Mouse (Mus musculus) intestine, postnatal 0 days (tissue): ENCODE data around the gene Slc24a3. TPM values are rescaled to one million over a fixed set of nuclear protein-coding genes. Genes with fewer than 3 reads are reported as not detected.

Experiments used
- ATAC-seq: fragments of 200-750 bp; cut with Nextera tagmentation; 2 replicates; pipeline ENCODE4 v1.8.0; 2017; ENCODE audit warnings: mild to moderate bottlenecking, moderate TSS enrichment, moderate library complexity
- H3K27ac ChIP-seq: fragments of 300-500 bp; sonication (generic); 2 replicates; pipeline ENCODE4 v1.5.1; 2014; ENCODE audit warnings: mild to moderate bottlenecking, low read depth, low read length, moderate library complexity
- H3K27me3 ChIP-seq: fragments of 300-500 bp; sonication (generic); replicated peaks from 2 replicates; pipeline ENCODE4 v1.6.1; 2014; ENCODE audit warnings: low read length, mixed read lengths; ENCODE audit not compliant: control insufficient read depth, insufficient read depth
- H3K36me3 ChIP-seq: fragments of 300-500 bp; sonication (generic); 2 replicates; pipeline ENCODE4 v1.6.1; 2014; ENCODE audit warnings: mild to moderate bottlenecking, moderate library complexity; ENCODE audit not compliant: control insufficient read depth, insufficient read depth
- H3K4me1 ChIP-seq: fragments of 300-500 bp; sonication (generic); replicated peaks from 2 replicates; pipeline ENCODE4 v1.6.1; 2014; ENCODE audit warnings: antibody characterized with exemption, low read length, mixed read lengths; ENCODE audit not compliant: control insufficient read depth, insufficient read depth
- H3K4me2 ChIP-seq: fragments of 300-500 bp; sonication (generic); replicated peaks from 2 replicates; pipeline ENCODE4 v1.6.1; 2014; ENCODE audit warnings: low read depth, mild to moderate bottlenecking, moderate library complexity
- H3K4me3 ChIP-seq: fragments of 300-500 bp; sonication (generic); 2 replicates; pipeline ENCODE4 v1.5.1; 2014; ENCODE audit warnings: low read depth, low read length
- H3K9ac ChIP-seq: fragments of 300-500 bp; sonication (generic); 2 replicates; pipeline ENCODE4 v1.6.1; 2014; ENCODE audit warnings: mild to moderate bottlenecking, low read depth, low read length
- H3K9me3 ChIP-seq: fragments of 300-500 bp; sonication (generic); 2 replicates; pipeline ENCODE4 v1.6.1; 2016; ENCODE audit warnings: mixed run types; ENCODE audit not compliant: control insufficient read depth
- CTCF ChIP-seq: sonication (generic); IDR thresholded peaks from 2 replicates; pipeline ENCODE4 v1.5.1; 2016; ENCODE audit warnings: low read depth, mild to moderate bottlenecking, control low read depth, antibody characterized with exemption, moderate library complexity
- WGBS: fragments of 180-500 bp; shearing (Covaris S2); extraction: QIAGEN DNeasy Blood & Tissue Kit; methylation state at CpG from one replicate; pipeline ENCODE4 v1.1.7; 2014; 5-methylcytosine and 5-hydroxymethylcytosine counted together
- polyA plus RNA-seq: library from polyadenylated mRNA; unstranded; fragments of >200 nt; fragmentation: Nextera tagmentation; extraction: Ambion mirVana; gene quantifications from 2 replicates; pipeline ENCODE4 v1.2.1, GENCODE M21; 2015

The Slc24a3 gene
- polyA plus RNA-seq, 1 experiment from 2014 or later, result 6.5 TPM

DNA sequence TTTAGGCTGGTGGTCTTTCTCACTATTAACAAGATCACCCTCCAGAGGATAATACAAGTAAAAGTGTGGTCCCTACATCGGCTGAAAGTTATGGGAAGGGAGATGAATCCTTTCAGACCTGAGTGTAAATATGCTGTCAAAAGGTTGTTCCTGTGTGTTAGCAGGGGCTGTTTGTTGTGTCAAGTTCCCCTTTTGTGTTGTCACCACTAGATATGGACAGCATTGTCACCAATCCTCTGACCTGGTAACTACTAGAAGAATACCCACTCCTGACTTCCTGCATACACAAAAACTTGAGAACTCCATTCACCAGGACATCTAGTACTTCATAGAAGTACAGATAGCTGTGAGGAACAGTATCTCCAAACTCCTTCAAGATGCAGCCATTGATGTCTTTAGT lies 93.0 kb downstream of the Slc24a3 start:
- H3K9ac ChIP-seq, result no peak overlapping the region
- no peaks in the 10 kb centered on the region for H3K4me1 ChIP-seq
- H3K27ac ChIP-seq, result no peak overlapping the region
- WGBS, result 80% methylated on average over 1 of the region's 1 CpGs
- H3K36me3 ChIP-seq, result no peaks in the 10 kb centered on the region
- H3K27me3 ChIP-seq, result no peaks in the 10 kb centered on the region
- TF ChIP-seq CTCF, result no peak
- H3K9me3 ChIP-seq, result no peaks in the 10 kb centered on the region
- no peak for ATAC-seq
- no peak overlapping the region for H3K4me2 ChIP-seq
- H3K4me3 ChIP-seq, result no peak overlapping the region

DNA sequence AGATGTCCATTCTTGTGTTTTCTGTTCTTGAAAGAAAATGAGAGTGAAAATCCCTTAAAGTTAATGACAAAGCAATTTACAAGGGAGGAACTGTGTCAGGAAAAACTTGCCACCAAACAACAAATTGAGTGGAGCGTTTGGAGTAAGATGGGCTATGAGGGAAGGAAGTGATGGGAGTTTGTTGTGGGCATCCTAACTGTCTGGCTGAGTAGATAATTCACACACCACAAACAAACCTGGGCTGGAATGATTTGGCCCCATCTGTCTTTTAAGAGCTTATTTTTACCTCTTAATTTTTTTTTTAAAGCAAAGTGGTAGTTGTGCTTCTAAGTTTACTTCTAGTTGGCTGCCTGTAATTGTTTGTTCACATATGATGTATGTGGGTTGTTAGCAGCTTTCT lies 94.6 kb downstream of the Slc24a3 start:
- Histone ChIP-seq H3K9me3 (no peaks in the 10 kb centered on the region), H3K4me3 (no peak overlapping the region), H3K27ac (no peak overlapping the region), H3K4me2 (no peak overlapping the region), H3K36me3 (no peaks in the 10 kb centered on the region), H3K4me1 (no peaks in the 10 kb centered on the region), H3K27me3 (no peaks in the 10 kb centered on the region), H3K9ac (no peak overlapping the region)
- TF ChIP-seq CTCF, result no peak
- ATAC-seq, result no peak
- 81% methylated on average over 1 of the region's 1 CpGs for WGBS

DNA sequence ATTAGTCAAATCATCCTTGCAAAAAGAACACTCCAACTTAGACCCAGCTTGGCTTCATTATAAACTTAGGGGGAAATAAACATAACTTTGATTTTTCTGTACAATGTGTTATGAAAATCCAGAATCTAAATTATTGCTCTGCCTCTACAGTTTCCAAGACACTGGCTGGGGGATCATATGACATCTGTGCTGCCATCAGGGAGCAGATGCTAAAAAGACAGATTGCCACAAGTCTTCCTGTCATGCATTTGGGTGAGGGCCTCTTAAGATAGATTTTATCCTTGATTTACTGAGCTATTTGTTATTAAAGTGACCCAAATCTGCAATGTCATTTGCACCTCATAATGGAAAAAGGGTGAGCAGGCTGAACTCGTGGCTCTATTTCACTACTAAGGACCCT lies 99.2 kb downstream of the Slc24a3 start:
- Histone ChIP-seq H3K27ac (no peak overlapping the region), H3K27me3 (no peaks in the 10 kb centered on the region), H3K4me3 (no peak overlapping the region), H3K36me3 (no peaks in the 10 kb centered on the region), H3K9me3 (no peaks in the 10 kb centered on the region), H3K4me1 (no peaks in the 10 kb centered on the region), H3K4me2 (no peak overlapping the region), H3K9ac (no peak overlapping the region)
- 53% methylated on average over 1 of the region's 1 CpGs for WGBS
- no peak for TF ChIP-seq CTCF
- no peak for ATAC-seq

DNA sequence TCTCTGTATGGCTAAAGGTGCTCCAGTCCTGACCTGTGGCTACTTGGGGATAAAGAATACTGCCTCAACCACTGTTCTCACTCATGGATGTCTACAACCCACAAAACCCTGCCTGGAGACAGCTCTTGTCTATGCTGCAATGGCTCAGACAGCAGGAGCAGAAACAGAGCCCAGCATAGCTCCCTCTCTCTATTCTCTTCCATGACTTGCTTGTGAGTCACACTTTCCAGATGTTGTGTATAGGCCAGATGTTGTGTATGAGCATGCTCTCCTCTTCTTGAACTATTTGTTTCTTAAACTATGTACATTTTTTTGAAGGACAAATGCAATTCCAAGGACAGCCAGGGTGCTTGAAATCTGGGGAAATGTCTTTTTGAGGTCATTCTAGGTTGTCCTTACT lies 101.4 kb downstream of the Slc24a3 start:
- H3K4me2 ChIP-seq, result no peak overlapping the region
- no peaks in the 10 kb centered on the region for H3K36me3 ChIP-seq
- no peak overlapping the region for H3K27ac ChIP-seq
- no peaks in the 10 kb centered on the region for H3K4me1 ChIP-seq
- ATAC-seq, result no peak
- H3K9ac ChIP-seq, result no peak overlapping the region
- H3K4me3 ChIP-seq, result no peak overlapping the region
- H3K27me3 ChIP-seq, result no peaks in the 10 kb centered on the region
- TF ChIP-seq CTCF, result no peak
- no peaks in the 10 kb centered on the region for H3K9me3 ChIP-seq

DNA sequence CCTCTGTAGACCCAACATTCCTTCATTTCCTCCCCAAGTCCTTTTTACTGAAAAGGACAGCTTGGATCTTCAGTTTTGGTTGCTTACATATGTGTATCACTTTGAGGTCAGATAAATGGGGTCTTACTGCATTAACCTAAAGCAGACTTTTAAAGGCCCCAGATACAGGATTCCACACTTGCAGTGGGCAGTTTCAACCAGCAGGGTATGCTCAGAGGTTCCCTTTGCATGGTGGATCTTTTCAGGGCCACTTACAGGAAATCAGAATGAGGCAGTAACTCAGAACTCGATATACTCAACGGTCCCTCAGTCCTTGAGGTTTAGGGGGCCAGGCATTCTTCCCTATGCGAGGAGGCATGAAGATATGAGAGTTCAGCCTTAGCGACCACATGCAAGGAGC lies 101.9 kb downstream of the Slc24a3 start:
- no peaks in the 10 kb centered on the region for H3K36me3 ChIP-seq
- no peak overlapping the region for H3K4me2 ChIP-seq
- H3K27me3 ChIP-seq, result no peaks in the 10 kb centered on the region
- no peak overlapping the region for H3K4me3 ChIP-seq
- peak; percentile 37 for TF ChIP-seq CTCF
- no peaks in the 10 kb centered on the region for H3K4me1 ChIP-seq
- ATAC-seq, result no peak
- no peak overlapping the region for H3K9ac ChIP-seq
- H3K9me3 ChIP-seq, result no peaks in the 10 kb centered on the region
- WGBS, result 81% methylated on average over 4 of the region's 4 CpGs
- H3K27ac ChIP-seq, result no peak overlapping the region

DNA sequence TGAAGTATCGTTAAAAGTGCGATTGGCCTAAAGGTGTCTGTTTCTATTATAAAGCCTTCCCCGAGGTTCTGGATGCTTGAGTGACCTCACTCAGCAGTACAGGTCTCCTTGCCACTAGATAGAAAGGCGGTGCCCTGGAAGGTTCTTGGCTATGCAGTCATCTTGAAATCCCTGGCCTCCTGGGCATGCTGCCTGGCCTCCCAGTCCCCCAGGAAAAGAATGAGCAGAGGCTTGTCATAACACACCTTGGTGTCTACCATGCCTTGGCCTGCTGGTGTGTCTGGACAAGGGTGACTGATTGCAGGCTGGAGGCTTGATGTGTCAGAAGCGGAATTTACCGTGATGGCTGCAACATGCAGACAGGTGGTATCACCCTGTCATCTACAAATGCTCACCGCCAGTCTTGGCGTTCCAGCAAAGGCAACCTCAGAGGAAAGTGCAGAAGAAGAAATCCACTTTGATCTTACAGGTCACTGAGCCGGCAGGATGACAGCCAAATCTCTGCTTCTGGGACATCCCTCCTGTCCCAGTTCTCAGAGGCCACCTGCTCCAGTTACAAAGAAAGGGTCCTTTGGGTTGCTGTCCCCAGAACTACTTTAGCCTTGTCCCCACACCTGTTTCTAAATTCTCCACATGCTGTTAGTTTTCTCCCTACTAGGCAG lies 106.6 kb downstream of the Slc24a3 start:
- Histone ChIP-seq H3K9ac (no peak overlapping the region), H3K36me3 (no peaks in the 10 kb centered on the region), H3K4me1 (no peaks in the 10 kb centered on the region), H3K27ac (no peak overlapping the region), H3K9me3 (no peaks in the 10 kb centered on the region), H3K4me3 (no peak overlapping the region), H3K27me3 (no peaks in the 10 kb centered on the region), H3K4me2 (no peak overlapping the region)
- TF ChIP-seq CTCF, result no peak
- no peak for ATAC-seq
- 87% methylated on average over 9 of the region's 9 CpGs for WGBS

DNA sequence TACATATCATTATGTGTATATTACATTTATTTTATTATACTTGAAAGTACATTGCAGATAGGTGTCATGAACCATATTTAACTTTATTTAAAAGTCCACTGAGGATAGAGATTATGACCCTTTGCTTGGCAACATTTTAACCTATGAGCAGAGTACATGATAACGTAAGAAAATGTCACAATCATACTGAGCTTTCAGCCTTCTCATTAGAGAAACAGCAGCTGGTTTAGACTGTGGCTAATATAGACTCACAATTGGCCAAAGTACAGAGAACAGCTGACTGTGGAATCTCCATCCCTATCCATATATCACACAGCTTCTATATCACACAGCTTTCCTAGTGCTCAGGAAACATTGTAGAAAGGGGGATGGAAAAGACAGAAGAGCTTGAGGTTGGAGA lies 111.8 kb downstream of the Slc24a3 start:
- no peak for TF ChIP-seq CTCF
- H3K27me3 ChIP-seq, result no peaks in the 10 kb centered on the region
- H3K9me3 ChIP-seq, result no peaks in the 10 kb centered on the region
- H3K9ac ChIP-seq, result no peak overlapping the region
- no peaks in the 10 kb centered on the region for H3K4me1 ChIP-seq
- no peak overlapping the region for H3K27ac ChIP-seq
- no peak overlapping the region for H3K4me3 ChIP-seq
- H3K36me3 ChIP-seq, result no peaks in the 10 kb centered on the region
- ATAC-seq, result peak; percentile 64
- H3K4me2 ChIP-seq, result no peak overlapping the region
- 51% methylated on average over 1 of the region's 1 CpGs for WGBS
